Mouse (Mus musculus): Measurements from ENCODE around the gene Lgals3bp. TPM values are rescaled to one million over a fixed set of nuclear protein-coding genes. Genes with fewer than 3 reads are reported as not detected.

Lgals3bp gene
- polyA plus RNA-seq, 1 experiment from 2014 or later, result 3.0 TPM

DNA sequence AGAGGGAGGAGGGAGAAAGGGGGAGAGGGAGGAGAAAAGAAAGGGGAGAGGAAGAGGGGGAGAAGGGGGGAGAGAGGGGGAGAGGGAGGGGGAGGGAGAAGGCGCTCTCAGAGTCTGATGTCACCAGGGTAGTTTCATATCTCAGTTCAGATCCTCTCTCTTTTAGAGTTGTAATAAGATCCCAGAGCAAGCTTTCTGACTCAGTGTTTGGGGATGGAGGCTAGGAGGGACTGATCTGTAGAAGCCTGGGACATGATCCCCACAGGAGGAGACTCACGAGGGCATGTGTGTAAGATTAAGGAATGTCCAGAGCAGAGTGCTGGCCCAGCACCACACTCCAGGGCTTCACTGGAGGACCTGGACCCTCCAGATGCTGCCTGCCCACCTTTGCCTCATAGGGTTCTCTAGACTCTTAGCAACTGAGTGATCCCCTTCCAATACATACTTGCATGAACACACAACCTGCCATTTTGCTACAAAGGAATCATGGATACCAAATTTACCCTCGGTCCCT, 25.4 kb upstream of the Lgals3bp start:
- Histone ChIP-seq H3K27me3 (replicated peaks; ENCODE audit: control insufficient read depth, insufficient read depth, low read length) (peaks cover 4% of the 10 kb centered on the region; the same call in 1 of the 2 replicates), H3K36me3 (ENCODE audit: control insufficient read depth, insufficient read depth, low read length) (no peaks in the 10 kb centered on the region), H3K27ac (ENCODE audit: low read depth, low read length) (no peak overlapping the region), H3K9ac (ENCODE audit: low read length) (peak overlapping the region; percentile 21; the same call in 1 of the 2 replicates), H3K4me3 (ENCODE audit: low read depth, low read length) (no peak overlapping the region), H3K4me2 (ENCODE audit: low read length) (no peak overlapping the region), H3K9me3 (replicated peaks; ENCODE audit: control insufficient read depth, low read length) (no peaks in the 10 kb centered on the region), H3K4me1 (ENCODE audit: control insufficient read depth, insufficient read depth, low read length) (peaks cover 25% of the 10 kb centered on the region)
- ATAC-seq (no peak), DNase-seq (ENCODE audit: low spot score) (no peak)
- WGBS, result 58% methylated on average over 3 of the region's 3 CpGs

DNA sequence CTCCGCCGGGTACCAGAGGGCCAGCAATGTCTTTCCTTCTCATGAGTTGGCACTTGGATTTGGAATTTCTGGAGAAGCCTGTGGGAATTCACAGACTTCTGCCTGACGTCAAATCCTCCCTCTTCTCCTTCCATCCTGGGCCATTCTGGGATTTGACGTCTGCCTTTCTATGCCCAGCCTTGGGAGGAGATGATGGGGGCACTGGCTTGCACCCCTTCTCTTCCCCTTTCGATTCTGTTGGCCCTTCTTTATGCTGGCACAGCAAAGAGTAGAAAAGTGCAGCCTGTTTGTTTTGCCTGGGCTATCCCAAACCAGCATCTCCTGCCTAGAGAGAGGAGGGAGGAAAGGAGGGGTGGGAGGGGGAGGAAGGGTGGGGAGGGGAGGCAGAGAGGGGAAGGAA, 24.9 kb upstream of the Lgals3bp start:
- no peak overlapping the region for H3K4me3 ChIP-seq (ENCODE audit: low read depth, low read length)
- no peak overlapping the region for H3K4me2 ChIP-seq (ENCODE audit: low read length)
- H3K36me3 ChIP-seq (ENCODE audit: control insufficient read depth, insufficient read depth, low read length), result no peaks in the 10 kb centered on the region
- DNase-seq (ENCODE audit: low spot score) (no peak), ATAC-seq (no peak)
- no peak overlapping the region for H3K9ac ChIP-seq (ENCODE audit: low read length)
- WGBS, result 73% methylated on average over 5 of the region's 5 CpGs
- H3K4me1 ChIP-seq (ENCODE audit: control insufficient read depth, insufficient read depth, low read length), result peaks cover 25% of the 10 kb centered on the region
- H3K9me3 ChIP-seq (replicated peaks; ENCODE audit: control insufficient read depth, low read length), result no peaks in the 10 kb centered on the region
- no peak overlapping the region for H3K27ac ChIP-seq (ENCODE audit: low read depth, low read length)
- H3K27me3 ChIP-seq (replicated peaks; ENCODE audit: control insufficient read depth, insufficient read depth, low read length), result peaks cover 4% of the 10 kb centered on the region; the same call in 1 of the 2 replicates

DNA sequence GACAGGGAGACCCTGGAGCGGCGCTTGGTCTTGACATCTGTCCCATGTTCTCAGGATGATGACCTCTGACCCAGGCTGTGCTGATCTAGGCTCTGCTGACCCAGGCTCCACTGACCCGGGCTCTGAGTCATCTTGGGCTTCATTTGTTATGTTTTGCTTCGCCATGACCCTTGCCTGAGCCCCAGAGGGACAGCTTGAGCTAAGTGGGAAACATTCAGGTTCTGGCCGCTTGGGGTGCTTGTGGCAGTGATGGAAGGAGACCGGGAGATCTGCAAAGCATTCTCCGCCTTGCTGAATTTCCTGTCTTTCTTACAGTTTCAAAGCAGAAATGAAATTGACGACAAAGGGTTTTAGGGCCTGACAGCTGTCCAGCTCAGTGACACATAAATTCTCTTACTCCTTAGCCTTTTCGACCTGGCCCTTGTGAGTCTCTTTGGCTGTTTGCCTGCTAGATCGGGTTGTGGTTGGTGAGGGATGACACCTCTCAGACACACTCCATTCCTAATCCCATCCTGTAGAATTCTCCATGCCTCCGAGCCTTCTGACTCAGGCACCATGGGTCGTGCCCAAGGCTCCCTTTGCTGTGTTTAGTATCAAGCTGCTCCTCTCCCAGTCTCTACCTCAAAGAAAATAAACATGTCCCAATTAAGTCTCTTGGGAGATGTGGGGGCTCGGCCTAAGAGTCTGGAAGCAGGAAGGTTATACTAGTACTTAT, 22.9 kb upstream of the Lgals3bp start:
- whole genome bisulfite sequencing, result 75% methylated on average over 13 of the region's 13 CpGs
- Histone ChIP-seq H3K9me3 (replicated peaks; ENCODE audit: control insufficient read depth, low read length) (no peaks in the 10 kb centered on the region), H3K4me2 (ENCODE audit: low read length) (no peak overlapping the region), H3K4me1 (ENCODE audit: control insufficient read depth, insufficient read depth, low read length) (peaks cover 25% of the 10 kb centered on the region), H3K9ac (ENCODE audit: low read length) (no peak overlapping the region), H3K4me3 (ENCODE audit: low read depth, low read length) (no peak overlapping the region), H3K27ac (ENCODE audit: low read depth, low read length) (no peak overlapping the region), H3K36me3 (ENCODE audit: control insufficient read depth, insufficient read depth, low read length) (no peaks in the 10 kb centered on the region), H3K27me3 (replicated peaks; ENCODE audit: control insufficient read depth, insufficient read depth, low read length) (peaks cover 4% of the 10 kb centered on the region; the same call in 1 of the 2 replicates)
- ATAC-seq (no peak), DNase-seq (ENCODE audit: low spot score) (no peak)

DNA sequence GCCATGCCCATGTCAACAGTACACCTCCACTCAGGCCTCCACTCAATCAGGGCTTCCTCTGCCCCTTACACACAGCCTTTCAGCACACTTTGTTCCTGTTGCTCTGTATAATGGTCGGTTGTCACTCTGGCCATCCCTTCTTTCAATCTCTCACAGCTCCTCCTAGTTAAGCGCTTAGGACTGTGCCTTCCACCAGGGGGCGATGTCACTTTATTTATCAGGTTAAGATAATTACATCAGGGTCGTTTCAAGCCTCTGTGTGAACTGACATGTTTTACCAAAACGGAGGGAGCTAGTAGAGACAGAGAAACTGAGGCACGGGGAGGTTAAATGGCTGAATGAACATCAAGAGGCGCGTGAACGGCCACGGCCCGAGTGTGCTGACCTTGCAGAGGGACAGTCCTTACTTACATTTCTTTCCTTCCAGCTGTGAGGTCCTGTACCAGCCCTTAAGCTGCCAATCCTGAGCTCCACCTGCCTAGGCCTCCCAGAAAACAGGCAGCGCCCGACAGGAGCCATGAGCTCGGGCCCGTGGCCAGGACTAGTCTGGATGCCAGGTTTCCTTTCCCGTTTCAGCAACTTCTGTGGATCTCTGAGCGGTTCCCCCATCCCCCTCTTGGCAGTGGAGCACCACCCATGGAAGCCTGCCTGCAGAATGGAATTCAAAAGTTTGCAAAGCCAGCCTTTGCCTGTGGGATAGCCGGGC, 21.5 kb upstream of the Lgals3bp start:
- no peaks in the 10 kb centered on the region for H3K36me3 ChIP-seq (ENCODE audit: control insufficient read depth, insufficient read depth, low read length)
- peak overlapping the region; percentile 45; the same call in 1 of the 2 replicates for H3K9ac ChIP-seq (ENCODE audit: low read length)
- peaks cover 22% of the 10 kb centered on the region for H3K4me1 ChIP-seq (ENCODE audit: control insufficient read depth, insufficient read depth, low read length)
- DNase-seq (ENCODE audit: low spot score) (peak; percentile 94), ATAC-seq (peak; percentile 45; the same call in 1 of the 2 replicates)
- no peaks in the 10 kb centered on the region for H3K9me3 ChIP-seq (replicated peaks; ENCODE audit: control insufficient read depth, low read length)
- peaks cover 4% of the 10 kb centered on the region; the same call in 1 of the 2 replicates for H3K27me3 ChIP-seq (replicated peaks; ENCODE audit: control insufficient read depth, insufficient read depth, low read length)
- no peak overlapping the region for H3K4me3 ChIP-seq (ENCODE audit: low read depth, low read length)
- peak overlapping the region; percentile 79 for H3K27ac ChIP-seq (ENCODE audit: low read depth, low read length)
- WGBS, result 3% methylated on average over 18 of the region's 18 CpGs
- H3K4me2 ChIP-seq (ENCODE audit: low read length), result peak overlapping the region; percentile 40

DNA sequence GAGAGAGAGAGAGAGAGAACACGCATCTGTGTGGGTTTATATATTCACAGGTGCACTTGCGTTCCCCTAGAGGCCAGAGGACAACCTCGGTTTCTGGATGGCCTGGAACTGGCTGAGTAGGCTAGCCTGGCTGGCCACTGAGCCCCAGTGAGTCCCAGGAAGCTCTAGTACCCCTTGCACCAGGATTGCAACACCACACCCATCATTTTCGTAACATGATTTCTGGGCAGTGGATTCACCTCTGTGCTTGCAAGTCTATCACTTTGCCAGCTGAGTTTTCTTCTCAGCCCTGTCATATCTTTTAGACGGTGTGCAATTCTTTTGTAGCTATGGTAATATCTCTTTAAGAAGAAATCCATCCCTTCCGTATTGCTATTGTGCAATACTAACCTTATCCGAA, 18.4 kb upstream of the Lgals3bp start:
- 76% methylated on average over 7 of the region's 7 CpGs for WGBS
- H3K4me1 ChIP-seq (ENCODE audit: control insufficient read depth, insufficient read depth, low read length), result peaks cover 20% of the 10 kb centered on the region
- no peak overlapping the region for H3K9ac ChIP-seq (ENCODE audit: low read length)
- H3K4me3 ChIP-seq (ENCODE audit: low read depth, low read length), result no peak overlapping the region
- H3K36me3 ChIP-seq (ENCODE audit: control insufficient read depth, insufficient read depth, low read length), result 0 out of 2 replicates have a peak, but pooled peaks cover under 1% of the 10 kb centered on the region
- no peaks in the 10 kb centered on the region for H3K27me3 ChIP-seq (replicated peaks; ENCODE audit: control insufficient read depth, insufficient read depth, low read length)
- H3K9me3 ChIP-seq (replicated peaks; ENCODE audit: control insufficient read depth, low read length), result no peaks in the 10 kb centered on the region
- H3K4me2 ChIP-seq (ENCODE audit: low read length), result no peak overlapping the region
- H3K27ac ChIP-seq (ENCODE audit: low read depth, low read length), result no peak overlapping the region
- ATAC-seq, result no peak
- DNase-seq (ENCODE audit: low spot score), result no peak

DNA sequence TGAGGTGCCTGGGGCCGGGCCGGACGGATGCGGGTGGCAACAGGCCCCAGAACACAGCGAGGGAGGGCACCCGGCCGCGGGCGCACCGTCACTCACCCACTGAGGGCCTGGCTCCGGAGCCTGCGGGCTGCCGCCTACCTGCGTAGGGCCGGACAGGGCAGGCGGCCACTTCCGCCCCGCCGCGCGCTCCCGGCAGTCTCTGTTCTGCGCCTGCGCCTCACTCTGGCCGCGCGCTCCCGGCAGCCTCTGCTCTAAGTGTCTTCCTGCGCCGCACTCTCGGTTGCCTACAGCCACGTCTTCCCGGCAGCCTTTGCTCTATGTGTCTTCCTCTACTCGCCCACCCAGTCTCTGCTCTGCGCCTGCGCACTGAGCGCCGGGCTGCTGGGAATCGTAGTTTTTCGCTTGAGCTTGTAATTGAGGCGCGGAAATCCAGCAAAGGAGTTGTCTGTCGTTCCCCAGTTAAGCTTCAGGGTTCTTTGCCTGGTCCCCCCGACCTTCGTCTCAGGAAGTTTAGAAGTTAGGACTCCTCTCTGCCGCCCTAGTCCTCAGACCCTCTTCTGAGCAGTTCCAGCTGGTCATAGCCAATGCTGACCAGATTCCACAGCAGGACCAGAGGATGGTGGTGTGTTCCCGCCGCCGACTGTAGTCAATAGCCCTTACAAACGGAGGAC, 17.1 kb upstream of the Lgals3bp start, which contains the start of gene Cant1:
Gene Cant1 (minus strand): TSS at position 253 of the 671 bp plus-strand sequence.
- ATAC-seq (peak; percentile 94), DNase-seq (ENCODE audit: low spot score) (peak; percentile 99)
- peak within 1 kb of the TSS; percentile 88 for H3K4me2 ChIP-seq (ENCODE audit: low read length)
- H3K9me3 ChIP-seq (replicated peaks; ENCODE audit: control insufficient read depth, low read length), result no peaks in the 10 kb centered on the region
- WGBS, result under 1% methylated on average over 39 of the region's 50 CpGs
- no peaks in the 10 kb centered on the region for H3K27me3 ChIP-seq (replicated peaks; ENCODE audit: control insufficient read depth, insufficient read depth, low read length)
- peak within 1 kb of the TSS; percentile 98 for H3K9ac ChIP-seq (ENCODE audit: low read length)
- peak within 1 kb of the TSS; percentile 70; the same call in 1 of the 2 replicates for H3K27ac ChIP-seq (ENCODE audit: low read depth, low read length)
- H3K36me3 ChIP-seq (ENCODE audit: control insufficient read depth, insufficient read depth, low read length), result peaks cover 13% of the 10 kb centered on the region
- peak within 1 kb of the TSS; percentile 88 for H3K4me3 ChIP-seq (ENCODE audit: low read depth, low read length)
- H3K4me1 ChIP-seq (ENCODE audit: control insufficient read depth, insufficient read depth, low read length), result peaks cover 15% of the 10 kb centered on the region

DNA sequence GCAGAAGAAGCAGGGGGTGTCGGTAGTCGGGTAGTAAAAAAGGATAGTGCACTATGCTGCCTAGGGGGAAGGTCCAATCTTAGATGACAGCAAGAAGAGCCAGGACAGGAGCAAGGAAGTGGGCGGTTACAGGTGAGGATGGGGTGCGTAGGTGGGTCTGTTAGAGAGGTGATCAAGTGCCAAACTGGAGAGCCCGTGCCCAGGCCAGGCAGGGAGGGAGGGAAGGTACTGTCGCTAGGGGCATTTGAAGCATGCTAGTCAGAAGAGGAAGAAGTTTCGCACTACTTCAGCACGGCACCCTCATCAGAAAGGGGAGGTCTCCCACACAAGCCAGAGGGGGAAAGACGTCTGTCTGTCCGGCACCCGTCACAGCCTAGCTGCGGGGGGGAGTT, 16.5 kb upstream of the Lgals3bp start:
- Histone ChIP-seq H3K4me1 (ENCODE audit: control insufficient read depth, insufficient read depth, low read length) (peaks cover 10% of the 10 kb centered on the region), H3K9ac (ENCODE audit: low read length) (peak overlapping the region; percentile 98), H3K9me3 (replicated peaks; ENCODE audit: control insufficient read depth, low read length) (no peaks in the 10 kb centered on the region), H3K4me2 (ENCODE audit: low read length) (peak overlapping the region; percentile 88), H3K27ac (ENCODE audit: low read depth, low read length) (peak overlapping the region; percentile 70; the same call in 1 of the 2 replicates), H3K27me3 (replicated peaks; ENCODE audit: control insufficient read depth, insufficient read depth, low read length) (no peaks in the 10 kb centered on the region), H3K4me3 (ENCODE audit: low read depth, low read length) (peak overlapping the region; percentile 88), H3K36me3 (ENCODE audit: control insufficient read depth, insufficient read depth, low read length) (peaks cover 15% of the 10 kb centered on the region)
- no peak for DNase-seq (ENCODE audit: low spot score)
- 5% methylated on average over 12 of the region's 12 CpGs for WGBS
- ATAC-seq, result no peak; the same call in 1 of the 2 replicates

DNA sequence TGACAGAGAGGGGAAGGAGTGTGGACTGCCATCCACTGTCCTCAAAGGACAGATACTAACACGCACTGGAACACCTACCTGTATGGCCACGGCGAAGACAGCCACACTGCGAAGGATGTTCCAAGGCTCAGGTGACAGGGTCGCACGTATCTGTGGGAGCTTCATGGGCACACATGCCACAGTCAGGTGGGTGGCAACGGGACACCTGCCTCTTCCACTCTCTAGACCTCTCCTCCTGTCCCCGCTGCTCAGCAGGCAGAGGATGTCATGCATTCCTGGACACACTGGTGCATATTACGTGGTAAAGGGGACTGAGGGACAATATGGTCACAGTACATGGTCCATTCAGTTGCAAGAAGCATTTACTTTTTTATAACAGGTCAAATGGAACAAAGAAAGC, 15.6 kb upstream of the Lgals3bp start:
- no peak for DNase-seq (ENCODE audit: low spot score)
- Histone ChIP-seq H3K36me3 (ENCODE audit: control insufficient read depth, insufficient read depth, low read length) (peaks cover 15% of the 10 kb centered on the region), H3K27ac (ENCODE audit: low read depth, low read length) (no peak overlapping the region), H3K4me2 (ENCODE audit: low read length) (0 out of 2 replicates have a peak overlapping the region, but pooled peaks have one; percentile 88), H3K27me3 (replicated peaks; ENCODE audit: control insufficient read depth, insufficient read depth, low read length) (no peaks in the 10 kb centered on the region), H3K9me3 (replicated peaks; ENCODE audit: control insufficient read depth, low read length) (no peaks in the 10 kb centered on the region), H3K4me3 (ENCODE audit: low read depth, low read length) (peak overlapping the region; percentile 88; the same call in 1 of the 2 replicates), H3K9ac (ENCODE audit: low read length) (peak overlapping the region; percentile 98; the same call in 1 of the 2 replicates), H3K4me1 (ENCODE audit: control insufficient read depth, insufficient read depth, low read length) (peaks cover 9% of the 10 kb centered on the region)
- WGBS, result 92% methylated on average over 9 of the region's 9 CpGs
- ATAC-seq, result no peak

Measured in forebrain, embryonic 14.5 days (tissue).